Mouse (Mus musculus) spleen, adult 2 months (tissue): ENCODE results near the gene Zmiz1.

Experiments
- CTCF ChIP-seq: fragments of 200-500 bp; IDR thresholded peaks from 2 replicates; pipeline ENCODE4 v1.5.1; 2011; ENCODE audit warnings: mild to moderate bottlenecking, inconsistent platforms; ENCODE audit not compliant: insufficient read depth, insufficient read length, insufficient replicate concordance; ENCODE audit errors: extremely low read depth
- POLR2A ChIP-seq: fragments of 200-500 bp; IDR thresholded peaks from 2 replicates; pipeline ENCODE4 v1.6.1; 2011; ENCODE audit warnings: low read depth, low read length, inconsistent platforms

DNA sequence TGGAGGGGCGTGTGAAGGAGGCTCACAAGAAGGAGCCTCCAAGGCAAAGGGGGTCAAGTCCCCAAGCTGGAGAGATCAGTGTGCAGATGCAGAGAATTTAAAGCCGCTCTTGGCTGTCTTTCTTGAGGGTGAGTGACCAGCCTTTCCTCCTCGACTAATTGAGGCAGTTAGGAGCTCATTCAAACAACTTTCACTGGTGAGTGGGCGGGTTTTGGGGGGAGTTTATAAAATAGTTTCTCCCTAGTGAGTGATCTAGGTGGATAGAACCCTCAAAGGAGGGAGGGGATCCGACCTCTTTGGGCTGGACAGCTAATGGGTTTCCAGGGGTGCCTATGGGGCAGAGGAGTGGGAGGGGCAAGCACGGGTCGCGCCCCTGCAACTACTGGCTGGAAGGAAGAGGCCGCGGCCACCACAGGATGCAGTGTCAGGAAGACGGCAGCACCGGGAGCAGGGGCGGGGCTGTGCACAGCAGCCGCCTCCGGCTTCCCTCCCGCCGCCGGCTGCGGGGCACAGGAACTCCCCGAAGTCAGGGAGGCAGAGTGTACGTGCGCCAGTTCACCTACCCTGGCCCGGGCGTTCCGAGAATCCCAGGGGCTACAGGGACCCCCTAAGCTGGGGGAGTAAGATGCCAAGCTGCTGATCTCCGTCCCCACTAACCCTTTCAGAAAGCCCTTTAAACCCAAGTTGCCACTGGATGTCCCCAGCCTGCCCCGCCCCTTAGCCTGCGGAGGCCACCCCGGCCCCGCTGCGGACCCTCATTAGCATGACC lies 147.6 kb downstream of the Zmiz1 start:
- no peak for TF ChIP-seq CTCF
- 0 out of 2 replicates have a peak, but pooled peaks have one; percentile 6 for TF ChIP-seq POLR2A
